Mouse (Mus musculus) heart, adult 2 months (tissue): ENCODE measurements around the gene Dok4.

Source experiments
- CTCF ChIP-seq: fragments of 200-600 bp; IDR thresholded peaks from 2 replicates; pipeline ENCODE4 v1.8.1; 2022; ENCODE audit warnings: antibody characterized with exemption, mild to moderate bottlenecking, moderate library complexity
- POLR2A ChIP-seq: fragments of 200-500 bp; IDR thresholded peaks from 2 replicates; pipeline ENCODE4 v1.6.1; 2011; ENCODE audit warnings: mild to moderate bottlenecking, low read depth, low read length, control low read depth; ENCODE audit not compliant: insufficient read depth

DNA sequence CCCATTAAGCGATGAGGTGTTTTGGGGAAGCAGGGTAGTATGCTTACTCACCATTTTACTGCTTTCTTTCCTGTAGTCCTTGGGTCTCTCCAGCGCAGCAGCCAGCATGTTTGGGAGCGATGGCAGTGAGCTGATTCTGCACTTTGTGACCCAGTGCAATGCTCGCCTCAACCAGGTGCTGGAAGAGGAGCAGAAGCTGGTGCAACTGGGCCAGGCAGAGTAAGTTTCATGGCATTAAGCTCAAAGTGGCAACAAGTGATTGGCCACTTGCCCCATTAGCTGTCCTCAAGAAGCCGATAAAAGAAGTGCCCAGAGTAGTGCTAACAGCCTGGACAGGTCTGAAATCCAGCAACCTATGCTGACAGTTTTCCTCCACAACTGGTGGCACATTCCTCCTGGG is 26.1 kb downstream of the Dok4 start:
- TF ChIP-seq CTCF: no peak
- TF ChIP-seq POLR2A: no peak
